Mouse (Mus musculus) B cell, adult (primary cell): ENCODE measurements around the gene BC037034. TPM values are rescaled to one million over a fixed set of nuclear protein-coding genes. Genes with fewer than 3 reads are reported as not detected.

Source experiments
- total RNA-seq: library from RNA; stranded (reverse); gene quantifications from 4 replicates; pipeline ENCODE4 v1.2.4, GENCODE M21; 2023; ENCODE audit not compliant: inconsistent age

Gene BC037034
- total RNA-seq = 54.8 to 62.4 TPM (median 56.6 TPM) in 4 replicates

DNA sequence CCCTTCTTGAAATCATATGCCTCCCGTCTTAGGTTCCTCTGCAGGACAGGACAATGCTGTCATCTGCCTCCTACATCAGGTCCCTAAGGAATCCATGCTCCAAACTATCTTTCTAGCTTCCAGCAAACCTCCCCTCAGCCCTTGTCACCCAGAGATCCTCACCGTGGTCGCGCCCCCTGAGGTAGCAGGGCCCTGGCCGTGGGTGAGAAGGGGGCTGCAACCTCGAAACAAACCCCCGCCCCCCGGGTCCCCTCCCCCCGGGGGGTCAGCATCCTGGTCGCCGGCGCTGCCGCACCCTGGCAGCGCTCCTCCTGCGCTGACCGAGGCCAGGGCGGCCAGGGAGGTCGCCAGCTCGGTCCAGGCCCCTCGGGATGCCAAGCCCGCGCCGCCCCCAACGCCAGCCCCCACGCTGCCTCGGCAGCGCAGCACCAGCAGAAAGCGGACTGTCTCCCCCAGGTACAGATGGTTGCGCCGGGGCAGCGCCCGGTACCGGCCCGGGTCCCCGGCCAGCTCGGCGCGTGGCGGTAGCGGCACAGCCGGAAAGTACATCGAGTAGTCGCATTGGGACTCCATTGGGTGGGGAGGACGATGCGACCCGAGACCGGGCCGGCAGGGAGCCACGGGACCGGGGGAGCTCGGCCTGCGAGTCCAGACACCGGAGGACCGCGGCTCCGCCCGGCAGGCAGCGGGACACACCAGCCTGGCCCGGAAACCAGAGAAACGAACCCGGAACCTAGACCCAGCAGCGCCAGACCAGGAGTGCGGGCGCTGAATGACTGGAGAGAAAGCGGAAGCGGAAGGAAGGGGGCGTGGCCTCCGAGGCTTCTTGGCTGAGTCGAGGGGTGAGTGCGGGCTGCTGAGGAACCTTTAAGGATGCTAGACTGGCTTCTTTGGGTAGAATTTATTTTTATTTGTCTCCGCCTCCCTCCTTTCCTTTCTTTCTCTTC lies at the start of gene BC037034:
TSS of gene BC037034 (minus strand) at position 774 of the 947 bp plus-strand sequence.

DNA sequence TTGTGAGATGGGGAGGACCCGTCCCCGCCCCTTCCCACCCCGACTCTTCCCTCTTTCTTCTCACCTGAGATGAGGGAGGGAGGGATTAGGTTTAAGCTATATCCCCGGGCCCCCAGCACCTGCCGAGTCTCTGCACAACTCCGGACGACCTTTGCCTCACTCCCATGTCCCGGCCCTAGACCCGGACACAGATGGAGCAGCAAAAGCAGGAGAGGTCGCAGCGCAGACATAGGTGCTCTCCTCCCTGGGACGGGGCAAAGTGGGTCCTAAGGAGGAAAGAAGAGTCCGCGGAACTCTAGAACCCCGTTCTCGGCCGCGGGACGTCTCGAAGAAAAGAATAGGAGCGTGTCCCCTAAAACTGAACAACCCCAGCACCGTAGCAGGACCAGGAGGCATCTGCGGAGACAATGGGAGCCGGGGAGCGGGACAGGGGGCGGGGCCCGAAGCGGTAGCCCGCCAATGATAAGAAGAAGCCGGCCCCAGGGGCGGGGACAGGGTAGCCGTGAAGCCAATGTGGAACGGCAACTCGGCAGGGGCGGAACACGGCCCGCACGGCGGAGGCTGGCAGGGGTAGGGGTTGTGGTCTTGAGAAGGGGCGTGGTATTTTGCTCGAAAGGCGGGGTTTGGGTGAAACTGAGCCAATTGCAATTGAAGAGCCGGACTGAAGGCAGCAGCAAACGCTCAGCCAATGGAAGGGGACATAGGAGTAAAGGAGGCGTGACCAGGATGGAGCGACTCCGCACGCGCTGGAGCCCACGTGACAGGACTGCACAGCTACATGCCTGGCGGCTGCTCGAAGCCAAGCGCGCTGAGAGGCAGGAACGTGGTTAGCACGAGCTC lies 16.0 kb upstream of the BC037034 start, which contains the start of the genes Gm43720, Gpc2 and Stag3:
TSS of gene Gm43720 (minus strand) at position 374 of the 840 bp plus-strand sequence.
TSS of gene Gpc2 (minus strand) at position 421 of the 840 bp plus-strand sequence.
TSS of gene Stag3 (plus strand) at position 656 of the 840 bp plus-strand sequence.

DNA sequence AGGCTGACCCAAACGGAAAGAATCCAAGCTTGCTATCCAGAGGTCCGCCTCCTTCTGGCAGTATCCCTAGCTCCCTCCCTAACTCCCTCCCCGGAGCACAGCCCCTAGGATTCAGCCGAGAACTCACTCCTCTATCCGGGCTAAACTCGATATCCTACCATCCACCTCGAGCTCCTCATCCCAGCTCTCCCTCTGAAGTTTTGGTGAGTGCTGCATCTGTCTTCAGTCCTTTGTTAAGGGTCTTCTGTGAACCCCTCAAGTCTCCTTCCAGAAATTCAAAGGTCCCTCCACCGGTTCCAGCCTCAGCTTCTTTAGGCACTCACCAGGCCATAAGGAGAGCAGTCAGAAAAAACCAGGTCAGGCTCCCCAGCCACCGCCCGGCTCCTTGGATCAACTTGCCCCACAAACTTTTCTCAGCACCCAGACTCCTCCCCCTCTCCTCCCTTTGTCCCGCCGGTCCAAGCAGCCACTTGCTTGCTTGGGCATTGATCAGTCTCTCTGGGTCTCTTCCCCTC lies 8.6 kb upstream of the BC037034 start, which contains the start of gene Gal3st4:
TSS of gene Gal3st4 (minus strand) at position 432 of the 515 bp plus-strand sequence.

DNA sequence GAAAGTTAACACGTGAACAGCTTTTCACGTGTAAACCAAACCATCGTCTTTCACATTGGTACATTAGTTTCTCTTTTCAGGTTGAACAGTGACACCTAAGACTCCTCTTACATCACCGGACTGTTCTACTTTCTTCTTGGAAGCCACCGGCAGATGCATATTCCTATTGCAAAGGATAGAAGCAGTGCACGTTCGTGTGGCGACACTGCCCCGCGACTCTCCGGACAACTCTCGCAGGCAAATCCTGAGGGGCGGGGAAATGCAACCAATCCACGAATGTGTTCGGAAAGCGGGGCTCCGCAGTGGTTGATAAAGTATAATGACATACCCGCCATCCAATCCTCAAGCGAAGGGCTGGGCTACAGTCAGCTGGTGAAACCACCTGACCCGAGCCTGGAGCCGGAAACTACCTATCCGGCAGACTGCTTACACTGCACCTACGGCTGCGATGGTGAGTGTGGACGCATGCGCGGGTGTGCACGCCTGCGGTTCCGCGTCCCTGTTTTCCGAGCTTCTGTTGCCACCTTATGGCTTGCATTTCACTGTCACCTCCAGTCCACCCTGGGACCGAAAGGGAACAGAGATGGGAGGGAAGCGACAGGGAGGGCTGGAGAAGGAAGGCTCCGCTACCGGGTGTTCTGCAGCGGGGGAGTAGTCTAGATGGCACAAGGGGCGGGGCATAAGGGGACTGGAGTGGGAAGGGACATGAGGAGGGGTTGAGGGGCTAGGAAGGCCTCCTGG lies 8.3 kb downstream of the BC037034 start, which contains the start of gene Lamtor4:
TSS of gene Lamtor4 (plus strand) at position 130 of the 741 bp plus-strand sequence.

DNA sequence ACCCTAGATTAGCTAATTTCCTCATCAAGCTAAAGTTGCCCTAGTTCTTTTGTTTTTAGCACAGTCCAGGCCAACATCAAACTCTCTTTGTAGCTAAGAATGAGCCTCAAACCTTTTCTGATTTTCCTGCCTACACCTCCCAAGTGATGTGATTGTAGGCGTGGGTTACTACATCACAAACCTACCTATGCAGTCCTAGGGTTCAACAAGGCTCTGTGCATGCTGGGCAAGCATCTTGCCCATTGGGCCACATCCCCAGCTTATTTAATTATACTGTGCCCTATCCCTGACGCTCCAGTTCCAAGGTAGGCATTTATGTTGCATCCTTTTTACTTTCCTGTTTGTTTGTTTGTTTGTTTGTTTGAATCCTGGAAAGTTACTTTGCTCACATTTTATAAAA lies 38.1 kb downstream of the BC037034 start, which contains the start of gene Nxpe5:
TSS of gene Nxpe5 (plus strand) at position 199 of the 400 bp plus-strand sequence.

Other genes with a start within 250 kb of the BC037034 start
- gene Smok3a, start 242.8 kb downstream of the BC037034 start, total RNA-seq = not detected in 4 replicates
- not detected in 4 replicates for gene Smok3b, start 242.6 kb downstream of the BC037034 start, total RNA-seq
- not detected in 4 replicates for gene Smok3c, start 210.8 kb downstream of the BC037034 start, total RNA-seq
- 15.6 to 18.0 TPM (median 17.9 TPM) in 4 replicates for gene Zkscan1, start 178.9 kb downstream of the BC037034 start, total RNA-seq
- 8.6 to 10.5 TPM (median 9.9 TPM) in 4 replicates for gene Zscan21, start 147.1 kb downstream of the BC037034 start, total RNA-seq
- gene Zfp113, start 108.3 kb downstream of the BC037034 start, total RNA-seq = 8.8 to 11.8 TPM (median 10.7 TPM) in 4 replicates
- gene Cops6, start 103.0 kb downstream of the BC037034 start, total RNA-seq = 50.0 to 62.1 TPM (median 51.4 TPM) in 4 replicates
- gene Ap4m1, start 92.0 kb downstream of the BC037034 start, total RNA-seq = 34.6 to 44.5 TPM (median 37.7 TPM) in 4 replicates
- gene Mcm7, start 91.6 kb downstream of the BC037034 start, total RNA-seq = 55.9 to 62.7 TPM (median 57.4 TPM) in 4 replicates
- gene Taf6, start 76.6 kb downstream of the BC037034 start, total RNA-seq = 31.7 to 37.3 TPM (median 32.3 TPM) in 4 replicates
- gene Cnpy4, start 76.5 kb downstream of the BC037034 start, total RNA-seq = 13.7 to 21.1 TPM (median 17.0 TPM) in 4 replicates
- 1.1 to 1.7 TPM (median 1.6 TPM) in 3 of 4 replicates, not detected in the other for gene Mblac1, start 69.7 kb downstream of the BC037034 start, total RNA-seq
- gene Nxpe5, start 38.1 kb downstream of the BC037034 start, total RNA-seq = not detected in 4 replicates
- gene Lamtor4, start 8.6 kb downstream of the BC037034 start, total RNA-seq = 31.8 to 44.5 TPM (median 38.9 TPM) in 4 replicates
- not detected in 4 replicates for gene Gal3st4, start 8.8 kb upstream of the BC037034 start, total RNA-seq
- not detected in 4 replicates for gene Gm43720, start 15.9 kb upstream of the BC037034 start, total RNA-seq
- 1.5 to 2.6 TPM (median 2.2 TPM) in 4 replicates for gene Gpc2, start 16.0 kb upstream of the BC037034 start, total RNA-seq
- 0.74 TPM in 1 of 4 replicates, not detected in the others for gene Stag3, start 16.2 kb upstream of the BC037034 start, total RNA-seq
- 0.48 TPM in 2 of 4 replicates, not detected in the others for gene Pvrig, start 77.9 kb upstream of the BC037034 start, total RNA-seq
- 17.5 to 22.0 TPM (median 19.2 TPM) in 4 replicates for gene Zfp157, start 177.4 kb upstream of the BC037034 start, total RNA-seq